Mouse (Mus musculus): Measurements from ENCODE around the gene Srp68.
A peak's percentile ranks its signal among the peaks of the same experiment; 100 is the strongest.

The Srp68 gene

GRCm38 (mm10) chr11:116209257-116209656 is 64.8 kb downstream of the Srp68 start:
- no peak for DNase-seq (ENCODE audit: low read depth, low spot score)

DNA sequence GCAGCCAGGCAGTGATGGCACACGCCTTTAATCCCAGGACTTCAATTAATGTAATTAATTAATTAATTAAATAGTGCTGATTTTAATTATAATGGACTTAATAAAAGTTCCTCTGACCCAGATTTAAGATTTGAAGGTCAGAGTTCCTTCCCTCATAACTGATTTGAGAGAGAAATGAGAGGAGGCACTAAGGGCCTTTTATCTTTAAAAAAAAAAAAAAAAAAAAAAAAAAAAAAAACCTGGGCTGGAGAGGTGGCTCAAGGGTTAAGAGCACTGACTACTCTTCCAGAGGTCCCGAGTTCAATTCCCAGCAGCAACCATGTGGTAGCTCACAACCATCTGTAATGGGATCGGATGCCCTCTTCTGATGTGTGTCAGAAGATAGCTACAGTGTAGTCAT is 65.4 kb downstream of the Srp68 start:
- DNase-seq (ENCODE audit: low read depth, low spot score), result no peak

GRCm38 (mm10) chr11:116206678-116207077 is 67.3 kb downstream of the Srp68 start:
- no peak for DNase-seq (ENCODE audit: low read depth, low spot score)

DNA sequence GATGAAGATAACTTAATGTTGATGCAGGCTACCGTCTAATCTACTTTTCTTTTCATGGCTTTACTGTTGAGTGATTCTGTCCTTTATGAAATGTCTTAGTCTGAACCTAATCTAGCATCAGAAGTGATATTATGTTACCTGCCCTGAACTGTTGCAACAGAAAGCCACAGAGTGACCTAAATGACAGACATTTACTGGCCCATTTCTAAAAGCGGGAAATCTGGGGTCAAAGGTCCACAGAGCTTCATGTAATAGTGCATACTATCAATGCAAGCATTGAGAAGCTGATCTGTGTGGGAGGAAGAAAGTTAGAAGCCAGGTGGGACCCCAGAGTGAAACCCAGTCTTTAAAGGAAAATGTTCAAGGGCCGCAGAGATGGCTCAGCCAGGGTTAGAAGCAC is 70.9 kb downstream of the Srp68 start:
- DNase-seq (ENCODE audit: low read depth, low spot score), result no peak

DNA sequence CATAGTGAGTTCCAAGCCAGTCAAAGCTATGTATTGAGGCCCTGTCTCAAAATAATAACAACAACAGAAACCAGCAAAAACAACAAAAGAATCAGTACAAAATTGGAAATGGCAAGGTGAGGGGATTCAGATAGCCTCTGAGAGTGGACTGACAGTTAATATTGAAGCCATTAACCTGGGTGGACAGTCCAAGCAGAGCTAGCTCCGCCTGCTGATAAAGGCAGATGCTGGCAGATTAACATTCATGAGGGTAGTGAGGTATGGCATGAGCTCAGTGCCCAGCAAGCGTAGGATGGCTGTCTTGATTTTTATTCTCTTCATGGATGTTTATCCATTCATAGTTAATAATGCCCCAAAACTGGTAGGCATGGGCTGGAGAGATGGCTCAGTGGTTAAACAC is 72.9 kb downstream of the Srp68 start:
- DNase-seq (ENCODE audit: low read depth, low spot score), result no peak

DNA sequence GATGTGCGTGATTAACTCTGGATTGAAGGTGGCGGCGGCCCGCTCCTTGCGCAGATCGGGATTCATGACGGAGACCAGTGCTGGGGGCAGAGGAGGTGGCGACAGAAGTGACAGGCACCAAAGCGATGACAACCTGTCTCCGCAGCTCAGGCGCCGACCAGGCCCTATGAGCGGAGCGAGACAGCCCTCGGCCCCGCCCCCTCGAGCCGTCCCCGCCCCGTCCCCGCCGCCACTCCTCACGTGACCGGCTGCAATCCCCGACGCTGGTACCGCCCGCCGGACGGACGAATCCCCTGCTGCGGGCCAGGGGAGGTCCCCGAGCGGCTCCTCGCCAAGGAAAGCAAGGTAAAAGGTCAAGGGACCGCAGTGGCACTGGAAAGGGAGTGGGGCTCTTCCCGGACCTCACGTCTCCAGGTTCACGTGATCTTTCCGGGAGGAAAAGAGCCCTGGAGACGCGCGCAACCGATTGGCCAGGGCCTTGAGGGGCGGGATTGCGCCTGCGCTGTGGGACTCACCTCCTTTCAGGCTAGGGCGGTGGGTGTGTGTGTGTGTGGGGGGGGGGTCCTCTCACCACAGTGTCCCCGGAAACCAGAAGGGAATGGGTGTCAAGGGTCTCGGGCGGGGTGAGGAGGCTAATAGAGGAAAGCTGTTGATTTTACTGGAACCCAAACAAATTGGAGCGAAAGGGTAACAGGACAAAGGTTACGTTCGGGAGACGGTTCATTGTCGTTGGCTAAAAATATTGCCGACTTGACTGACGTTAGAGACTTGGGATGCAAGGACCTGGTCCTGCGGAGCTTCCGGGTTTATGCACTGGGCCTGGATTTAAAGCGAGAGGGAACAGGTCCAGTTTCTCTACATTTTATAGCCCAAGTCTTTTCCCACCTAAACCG is 75.1 kb downstream of the Srp68 start, which contains the start of the genes Ten1 and Acox1:
TSS of gene Ten1 (plus strand) at position 217 of the 893 bp plus-strand sequence.
TSS of gene Acox1 (minus strand) at position 407 of the 893 bp plus-strand sequence.
- DNase-seq (ENCODE audit: low read depth, low spot score), result peak; percentile 94

- no peak for DNase-seq (ENCODE audit: low read depth, low spot score)
Measured at GRCm38 (mm10) chr11:116198132-116198531, 75.9 kb downstream of the Srp68 start.

GRCm38 (mm10) chr11:116197584-116197906 is 76.5 kb downstream of the Srp68 start:
- DNase-seq (ENCODE audit: low read depth, low spot score), result no peak

GRCm38 (mm10) chr11:116196866-116197583 is 77.0 kb downstream of the Srp68 start:
- DNase-seq (ENCODE audit: low read depth, low spot score), result no peak

- no peak for DNase-seq (ENCODE audit: low read depth, low spot score)
Measured at GRCm38 (mm10) chr11:116196336-116196735, 77.7 kb downstream of the Srp68 start.

- no peak for DNase-seq (ENCODE audit: low read depth, low spot score)
Measured at GRCm38 (mm10) chr11:116195252-116195651, 78.8 kb downstream of the Srp68 start.
